Mouse (Mus musculus): ENCODE measurements at regions not wholly inside any gene's neighbourhood (a gene's known extent, or its start where the extent isn't known, plus 50 kb on each side); places are given as distances from the start of the nearest gene placed in this dataset.

- no peak for DNase-seq (ENCODE audit: extremely low spot score in 1 of 2, low spot score in 2 of 2)
- intact Hi-C loops (cut with DNase I): no loop called here
These were observed 62.2 kb upstream of the Cd55 start for GRCm38 (mm10) chr1:130524744-130525143.

- peak in 1 of 2 experiments; percentile 17 for DNase-seq (ENCODE audit: extremely low spot score in 1 of 2, low spot score in 2 of 2)
- intact Hi-C loops (cut with DNase I): no loop called here
These were observed 55.3 kb upstream of the Cd55 start for GRCm38 (mm10) chr1:130517868-130518267.

- no peak for DNase-seq (ENCODE audit: extremely low spot score in 1 of 2, low spot score in 2 of 2)
- intact Hi-C loops (cut with DNase I): no loop called here
These were observed 54.1 kb upstream of the Cd55 start for GRCm38 (mm10) chr1:130516641-130517040.

GRCm38 (mm10) chr1:130515316-130515715, 52.8 kb upstream of the Cd55 start:
- intact Hi-C loops (cut with DNase I): no loop called here

GRCm38 (mm10) chr1:130513482-130513881, 50.9 kb upstream of the Cd55 start:
- DNase-seq (ENCODE audit: extremely low spot score in 1 of 2, low spot score in 2 of 2): no peak
- intact Hi-C loops (cut with DNase I): no loop called here

More at GRCm38 (mm10) chr1:130515316-130515715, 52.8 kb upstream of the Cd55 start:
- no peak for DNase-seq (ENCODE audit: extremely low spot score in 1 of 2, low spot score in 2 of 2)

GRCm38 (mm10) chr1:130512798-130513405, 50.4 kb upstream of the Cd55 start:
- intact Hi-C loops (cut with DNase I): no loop called here
- no peak for DNase-seq (ENCODE audit: extremely low spot score in 1 of 2, low spot score in 2 of 2)

Data from left cerebral cortex, postnatal 10 days (tissue).